In the genomic region with DNA sequence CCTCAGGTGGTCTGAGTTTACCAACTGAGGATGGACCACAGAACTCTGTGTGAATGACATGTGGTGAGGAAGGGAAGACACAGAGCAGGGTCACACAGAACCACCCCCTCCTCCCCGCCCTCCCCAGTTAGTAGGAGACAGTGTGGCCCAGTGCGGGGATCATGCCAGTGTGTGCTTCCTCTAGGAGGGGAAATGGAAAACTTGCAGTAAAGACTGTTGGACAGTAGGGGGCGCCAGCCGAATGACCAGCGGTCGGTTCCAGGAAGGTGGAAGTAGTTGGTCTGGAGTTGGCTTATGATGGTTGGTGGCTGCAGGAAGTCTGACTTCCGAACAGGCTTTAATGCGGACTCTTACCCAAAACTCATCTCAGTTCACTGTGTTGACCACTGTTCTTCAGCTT, we compare ENCODE assay signal across 8 mouse cellular contexts.
A peak's percentile ranks its signal among the peaks of the same experiment; 100 is the strongest.
DNase-seq lines count a peak whose midpoint lies in the region; ATAC-seq and TF ChIP-seq lines count a peak whose summit lies in the region.

No protein-coding gene starts in this region.

- peak; percentile 28 for DNase-seq in cerebellum, adult 9-10 months
- DNase-seq in cerebellum, adult 9-11 months: no peak
- peak; percentile 34 for DNase-seq in right cerebral cortex, postnatal 14 days
- DNase-seq in right cerebral cortex, postnatal 25 days: no peak
- DNase-seq in kidney, postnatal 10 days: peak; percentile 74
- DNase-seq in lung, postnatal 25 days (ENCODE audit: low spot score): peak; percentile 53
- peak; percentile 71 for DNase-seq in stomach, postnatal 0 days (ENCODE audit: low spot score)

- H3K27ac ChIP-seq in embryonic fibroblast, embryonic 13.5 days (ENCODE audit: insufficient read depth, low read length): no peak overlapping the region
- no peak overlapping the region for H3K27ac ChIP-seq in stomach, postnatal 0 days (replicated peaks)

- TF ChIP-seq POLR2A in embryonic fibroblast, embryonic 13.5 days (IDR thresholded peaks at IDR 0.05; ENCODE audit: low read depth, low read length): no peak

- TF ChIP-seq CTCF in embryonic fibroblast, embryonic 13.5 days (IDR thresholded peaks at IDR 0.05; ENCODE audit: borderline replicate concordance, insufficient read depth, low read length): peak; percentile 43; the same call in 1 of the 2 replicates
- peak; percentile 88 for TF ChIP-seq CTCF in stomach, postnatal 0 days (IDR thresholded peaks at IDR 0.05; ENCODE audit: low read depth)

- no peak overlapping the region for H3K9ac ChIP-seq in stomach, postnatal 0 days (ENCODE audit: low read length)

- ATAC-seq in stomach, postnatal 0 days (ENCODE audit: low FRiP score, low TSS enrichment): peak; percentile 48

- 20% methylated on average over 8 of the region's 8 CpGs for WGBS in stomach, postnatal 0 days

- H3K4me3 ChIP-seq in embryonic fibroblast, embryonic 13.5 days (ENCODE audit: insufficient read depth, low read length): no peak overlapping the region
- H3K4me3 ChIP-seq in stomach, postnatal 0 days (ENCODE audit: low read depth, low read length): no peak overlapping the region

- no peaks in the 10 kb centered on the region for H3K36me3 ChIP-seq in stomach, postnatal 0 days (ENCODE audit: control insufficient read depth, insufficient read depth, low read length)

- no peaks in the 10 kb centered on the region for H3K27me3 ChIP-seq in stomach, postnatal 0 days (ENCODE audit: control insufficient read depth, insufficient read depth, low read length)

- H3K4me2 ChIP-seq in stomach, postnatal 0 days (replicated peaks; ENCODE audit: low read depth): no peak overlapping the region

- H3K4me1 ChIP-seq in embryonic fibroblast, embryonic 13.5 days (ENCODE audit: control insufficient read depth, insufficient read depth, low read length): no peaks in the 10 kb centered on the region
- H3K4me1 ChIP-seq in stomach, postnatal 0 days (replicated peaks; ENCODE audit: control insufficient read depth, insufficient read depth): no peaks in the 10 kb centered on the region

- H3K9me3 ChIP-seq in stomach, postnatal 0 days (ENCODE audit: control insufficient read depth, low read length): no peaks in the 10 kb centered on the region

- TF ChIP-seq EP300 in stomach, postnatal 0 days (optimal IDR thresholded peaks at IDR 0.05): no peak

Comparison
In these comparisons a context has a peak if more than half of its experiments do, and no peak if none do; other contexts are left out.
1. DNase-seq: peak in cerebellum, adult 9-10 months (single experiment), right cerebral cortex, postnatal 14 days (single experiment), kidney, postnatal 10 days (single experiment), lung, postnatal 25 days (single experiment) and stomach, postnatal 0 days (single experiment); none in cerebellum, adult 9-11 months (single experiment) and right cerebral cortex, postnatal 25 days (single experiment).